Mouse (Mus musculus) urinary bladder, adult 2 months (tissue): Measurements from ENCODE around the gene Sipa1l2. TPM values are rescaled to one million over a fixed set of nuclear protein-coding genes. Genes with fewer than 3 reads are reported as not detected.
A peak's percentile ranks its signal among the peaks of the same experiment; 100 is the strongest.

ENCODE experiments used
- DNase-seq: peaks from one replicate; pipeline ENCODE4 v3.0.0; 2022; ENCODE audit warnings: low spot score
- polyA plus RNA-seq: library from polyadenylated mRNA; depleted of rRNA; stranded (reverse); fragments of >200 nt; gene quantifications from 2 replicates; pipeline ENCODE4 v1.2.3, GENCODE M21; 2012

The Sipa1l2 gene
- polyA plus RNA-seq, 1 experiment, result 16.7 TPM

DNA sequence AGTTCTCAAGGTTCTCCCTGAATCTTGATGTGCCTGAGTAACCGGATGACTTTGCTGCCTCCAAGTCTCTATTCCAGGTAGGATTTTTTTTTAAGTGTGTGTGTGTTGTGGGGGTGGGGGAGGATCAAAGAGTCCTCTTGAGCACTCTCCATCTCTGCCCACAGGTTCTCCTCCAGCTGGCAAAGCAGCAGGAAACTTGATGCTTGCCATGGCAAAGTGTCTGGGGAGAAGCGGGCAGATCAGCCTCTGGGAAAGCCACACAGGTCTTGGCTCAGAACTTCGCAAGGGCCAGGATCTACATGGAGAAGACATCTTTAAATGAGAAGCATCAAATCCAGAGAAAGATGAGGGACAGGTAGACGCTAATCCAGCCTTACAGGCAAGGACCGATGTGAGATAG, 10.8 kb upstream of the Sipa1l2 start:
- no peak for DNase-seq

DNA sequence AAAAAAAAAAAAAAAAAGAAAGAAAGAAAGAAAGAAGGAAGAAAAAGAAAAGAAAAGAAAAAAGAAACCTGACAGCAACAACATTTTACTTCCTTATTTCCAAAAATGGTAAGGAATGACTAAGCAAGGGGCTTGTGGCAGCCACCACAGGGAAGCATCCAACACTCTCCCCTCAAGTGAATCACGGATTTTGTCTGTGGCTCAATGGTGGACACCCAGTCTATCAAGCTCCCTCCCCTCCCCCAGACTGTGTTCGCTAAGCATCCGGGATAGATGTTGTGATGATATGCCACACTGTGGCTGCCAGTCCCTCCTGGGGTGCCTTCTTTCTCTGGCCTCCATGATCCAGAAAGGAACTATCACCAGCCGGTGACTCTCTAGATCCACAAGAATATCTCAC, 6.5 kb upstream of the Sipa1l2 start:
- no peak for DNase-seq

DNA sequence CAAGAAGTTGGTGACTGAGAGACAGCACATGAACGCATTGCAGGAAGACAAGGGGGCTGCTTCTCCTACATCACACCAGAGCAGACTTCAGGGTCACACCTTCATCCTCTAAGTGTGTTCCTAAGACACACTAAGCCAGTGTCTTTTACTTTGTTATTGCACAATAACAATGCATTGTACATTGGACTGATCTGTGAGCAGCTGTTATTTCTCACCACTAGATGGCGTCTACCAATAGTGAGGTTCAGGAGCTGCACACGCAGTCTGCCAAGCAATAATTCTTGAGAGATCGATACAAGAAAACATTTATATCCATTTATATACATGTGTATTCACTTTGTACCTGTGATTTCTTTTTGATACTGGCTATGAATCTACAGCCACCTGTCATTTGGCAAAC, 4.7 kb upstream of the Sipa1l2 start:
- DNase-seq, result no peak

DNA sequence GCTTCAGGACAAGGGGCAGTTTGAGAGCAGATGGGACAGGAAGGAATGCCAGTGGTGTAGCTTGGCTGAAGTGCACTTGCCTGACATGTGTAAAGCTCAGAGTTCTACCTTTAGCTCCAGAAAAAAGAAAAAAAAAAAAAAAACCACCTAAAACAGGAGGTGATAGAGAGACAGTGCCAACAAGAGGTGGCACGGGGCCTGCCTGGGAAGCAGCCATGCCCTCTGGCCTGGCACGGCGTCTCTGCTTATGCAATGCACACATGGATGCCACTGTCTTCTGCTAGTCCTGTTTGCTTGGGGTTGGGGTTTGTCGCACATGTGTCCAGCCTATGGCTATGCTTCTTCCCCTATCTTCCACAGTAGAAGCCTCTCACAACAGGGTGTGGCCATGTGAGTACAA, 2.6 kb upstream of the Sipa1l2 start:
- DNase-seq, result no peak

DNA sequence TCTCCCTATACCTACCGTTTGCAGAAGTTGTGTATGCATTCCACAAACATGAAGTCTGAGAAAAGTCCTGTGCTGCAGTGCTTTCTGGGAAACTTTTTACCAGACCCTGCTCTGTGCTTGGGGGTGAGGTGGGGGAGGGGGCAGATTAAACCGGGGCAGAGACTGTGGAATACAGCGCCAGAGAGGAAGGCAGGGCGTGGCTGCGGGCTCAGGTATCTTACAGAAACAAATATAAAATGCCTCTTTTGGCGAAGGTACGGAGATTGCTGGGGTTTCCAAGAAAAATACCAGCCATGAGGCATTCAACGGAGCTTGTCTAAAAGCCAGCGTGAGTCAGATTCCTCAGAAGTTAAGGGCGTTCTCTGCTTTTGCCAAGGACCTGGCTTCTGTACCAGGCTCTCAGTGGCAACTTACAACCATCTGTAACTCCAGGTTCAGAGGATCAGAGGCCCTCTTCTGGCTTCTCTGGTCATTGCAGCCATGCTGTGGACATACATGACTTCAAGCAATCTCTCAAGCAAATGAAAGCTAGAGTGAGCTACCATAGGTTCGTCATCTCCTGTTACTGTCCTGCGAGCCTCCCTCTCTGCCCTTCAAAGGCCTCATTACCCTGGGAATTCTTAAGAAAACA, 1.3 kb upstream of the Sipa1l2 start:
- no peak for DNase-seq

DNA sequence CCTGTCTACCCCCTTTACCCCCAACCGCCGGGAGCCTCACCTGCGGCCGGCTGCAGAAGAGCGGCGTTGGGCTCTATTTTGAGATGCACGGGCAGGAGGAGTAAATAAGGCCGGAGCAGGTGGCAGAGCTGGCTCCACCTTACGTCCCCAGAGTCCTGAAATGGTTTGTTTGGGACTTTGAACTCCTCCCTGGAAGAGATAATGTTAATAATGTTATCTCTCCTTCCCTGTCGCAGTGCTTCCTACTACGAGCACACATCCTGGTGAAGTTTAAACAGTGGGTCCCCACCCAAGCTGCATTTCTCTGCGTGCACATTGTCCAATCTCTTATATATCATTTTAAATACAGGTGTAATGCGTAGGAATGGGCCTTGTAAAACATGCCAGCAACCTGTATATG, 781 bp upstream of the Sipa1l2 start:
- DNase-seq, result no peak

DNA sequence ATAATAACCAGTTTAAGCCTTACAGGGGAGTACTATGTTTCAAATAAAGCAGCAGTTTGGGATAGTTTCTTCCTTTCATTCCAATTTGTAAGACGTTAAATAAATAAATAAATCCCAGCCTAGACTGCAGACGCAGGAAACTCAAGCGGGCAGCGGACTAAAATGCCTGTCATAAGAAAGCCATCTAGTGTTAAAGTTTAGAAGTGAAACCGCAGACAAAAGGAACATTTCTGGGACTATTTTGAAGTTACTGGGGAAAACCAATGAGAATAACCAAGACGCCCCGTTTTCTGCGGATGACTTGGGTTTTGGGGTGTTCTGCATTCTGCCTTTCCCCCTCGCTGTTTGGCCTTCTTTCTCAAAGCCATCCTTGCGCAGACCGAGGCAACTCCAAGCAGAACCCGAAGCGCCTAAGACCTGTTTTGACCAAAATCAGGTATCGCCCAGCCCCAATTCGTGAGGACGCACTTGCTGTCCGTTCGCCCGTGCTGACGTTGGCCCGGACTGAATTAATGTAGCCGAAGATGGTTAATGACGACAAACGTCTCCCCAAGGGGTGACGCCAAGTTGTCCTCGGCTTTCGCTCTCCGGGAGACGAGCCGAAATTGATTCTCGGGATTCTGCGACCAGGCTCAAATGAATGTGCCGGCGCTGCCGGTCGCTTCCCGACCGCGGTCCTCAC, 616 bp downstream of the Sipa1l2 start:
- no peak for DNase-seq

DNA sequence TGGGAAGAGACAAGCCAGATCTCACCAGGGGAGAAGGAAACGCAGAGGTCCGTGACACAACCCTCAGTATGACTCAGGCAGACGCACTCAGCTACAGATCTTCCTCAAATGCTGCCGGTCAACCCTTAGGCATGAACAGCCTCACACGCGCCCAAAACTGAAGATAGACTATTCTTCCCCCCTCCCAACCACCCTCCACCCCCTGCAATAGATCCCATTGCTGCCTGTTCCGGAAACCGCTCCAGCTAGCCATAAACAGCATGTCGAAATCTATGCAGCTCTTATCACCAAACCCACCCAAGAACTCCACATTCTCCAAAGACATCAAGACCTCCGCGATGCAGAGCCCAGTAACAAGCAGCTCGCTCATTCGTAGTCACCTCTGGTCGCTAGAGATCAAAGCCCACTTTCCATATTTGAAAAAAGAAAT, 1.2 kb downstream of the Sipa1l2 start:
- no peak for DNase-seq

DNA sequence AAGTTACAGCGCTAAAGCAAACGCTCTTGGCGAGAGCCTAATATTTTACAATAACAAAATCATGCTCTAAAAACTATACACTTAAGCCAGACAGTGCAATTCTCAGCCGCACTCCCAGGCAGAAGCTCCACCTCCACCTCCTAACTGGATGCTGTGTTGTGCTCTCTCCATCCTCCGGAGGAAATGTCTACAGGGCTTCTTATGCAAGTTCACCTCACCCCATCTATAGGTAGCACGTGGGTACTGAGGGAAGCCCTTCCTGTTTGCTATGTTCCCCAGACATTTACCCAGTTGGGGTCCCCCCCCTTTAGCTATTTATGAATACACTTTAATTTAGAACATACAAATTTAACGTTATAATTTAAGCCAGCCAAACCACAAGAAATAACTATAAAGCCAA, 2.0 kb downstream of the Sipa1l2 start:
- DNase-seq, result no peak

DNA sequence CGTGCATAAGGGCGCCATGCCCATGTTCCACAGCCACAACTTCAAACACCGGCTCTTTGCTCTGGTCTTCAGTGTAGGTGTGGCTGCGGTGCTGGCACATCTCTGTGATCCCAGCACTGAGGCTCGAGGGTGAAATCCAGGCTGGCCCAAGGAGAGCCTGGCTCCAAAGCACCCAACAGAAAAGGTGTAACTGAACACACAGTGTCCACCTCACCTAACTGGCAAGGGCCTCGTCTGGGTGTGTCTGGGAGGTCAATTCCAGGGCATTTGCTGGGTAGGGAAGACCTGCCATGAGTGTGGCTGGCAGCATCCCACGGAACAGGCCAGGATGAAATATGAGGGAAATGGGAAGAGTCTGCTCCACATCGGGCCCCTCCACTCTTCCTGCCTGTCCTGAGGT, 6.7 kb downstream of the Sipa1l2 start:
- no peak for DNase-seq

DNA sequence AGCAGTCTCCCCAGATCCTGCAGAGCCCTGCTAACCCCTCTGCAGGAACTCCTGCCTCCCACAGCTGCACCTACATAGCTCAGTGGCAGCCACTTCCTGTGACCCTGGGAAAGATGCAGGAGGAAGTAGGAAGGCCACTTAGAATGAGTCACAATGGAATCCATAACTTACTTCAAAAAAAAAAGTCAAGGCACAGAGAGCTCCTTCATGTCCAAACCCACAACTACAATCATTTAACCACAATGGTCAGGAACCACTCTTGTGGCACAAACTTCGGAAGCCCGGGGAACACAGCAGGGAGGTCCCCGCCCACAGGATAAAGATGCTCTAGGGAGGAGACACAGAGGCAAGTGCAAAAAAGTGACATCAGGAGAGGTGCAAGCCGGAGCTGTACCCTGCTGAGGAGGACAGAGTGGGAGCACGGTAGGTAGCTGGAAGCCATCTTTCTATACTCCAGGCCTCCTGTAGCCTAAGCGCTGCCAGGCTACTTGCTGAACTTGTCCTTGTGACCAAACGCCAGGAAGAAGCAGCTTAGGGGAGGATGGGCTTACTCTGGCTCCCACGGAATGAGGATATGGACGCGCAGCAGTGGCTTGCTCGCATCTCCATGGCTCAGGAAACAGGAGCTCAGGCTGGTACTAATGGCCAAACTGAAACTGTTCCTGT, 8.7 kb downstream of the Sipa1l2 start:
- no peak for DNase-seq

DNA sequence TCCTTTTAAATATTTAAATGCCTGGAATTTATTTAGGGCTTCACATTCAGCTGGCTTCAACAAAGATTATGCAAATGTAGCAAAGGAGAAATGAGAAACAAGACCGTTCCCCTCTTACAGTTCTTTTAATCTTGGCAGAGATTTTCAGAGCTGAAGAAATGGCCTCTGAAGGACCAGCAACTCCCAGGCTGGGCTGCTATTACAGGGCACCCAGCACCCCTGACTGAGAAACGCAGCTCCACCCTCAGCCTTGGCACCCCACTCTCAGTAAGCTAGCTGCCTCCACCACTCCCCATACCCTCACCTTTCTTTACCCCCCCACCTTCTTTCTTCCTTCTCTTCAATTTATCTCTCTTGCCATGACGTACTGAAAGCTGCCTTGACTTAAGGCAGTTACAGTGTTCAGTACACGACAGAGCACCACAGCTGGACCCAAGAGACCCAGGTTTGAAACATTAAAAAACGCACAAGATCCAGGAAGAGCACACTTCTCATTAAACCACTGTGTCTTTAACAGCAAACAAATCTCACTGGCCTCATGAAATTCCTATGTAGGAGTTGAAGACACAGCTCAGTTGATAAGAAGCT, 10.4 kb downstream of the Sipa1l2 start:
- no peak for DNase-seq

DNA sequence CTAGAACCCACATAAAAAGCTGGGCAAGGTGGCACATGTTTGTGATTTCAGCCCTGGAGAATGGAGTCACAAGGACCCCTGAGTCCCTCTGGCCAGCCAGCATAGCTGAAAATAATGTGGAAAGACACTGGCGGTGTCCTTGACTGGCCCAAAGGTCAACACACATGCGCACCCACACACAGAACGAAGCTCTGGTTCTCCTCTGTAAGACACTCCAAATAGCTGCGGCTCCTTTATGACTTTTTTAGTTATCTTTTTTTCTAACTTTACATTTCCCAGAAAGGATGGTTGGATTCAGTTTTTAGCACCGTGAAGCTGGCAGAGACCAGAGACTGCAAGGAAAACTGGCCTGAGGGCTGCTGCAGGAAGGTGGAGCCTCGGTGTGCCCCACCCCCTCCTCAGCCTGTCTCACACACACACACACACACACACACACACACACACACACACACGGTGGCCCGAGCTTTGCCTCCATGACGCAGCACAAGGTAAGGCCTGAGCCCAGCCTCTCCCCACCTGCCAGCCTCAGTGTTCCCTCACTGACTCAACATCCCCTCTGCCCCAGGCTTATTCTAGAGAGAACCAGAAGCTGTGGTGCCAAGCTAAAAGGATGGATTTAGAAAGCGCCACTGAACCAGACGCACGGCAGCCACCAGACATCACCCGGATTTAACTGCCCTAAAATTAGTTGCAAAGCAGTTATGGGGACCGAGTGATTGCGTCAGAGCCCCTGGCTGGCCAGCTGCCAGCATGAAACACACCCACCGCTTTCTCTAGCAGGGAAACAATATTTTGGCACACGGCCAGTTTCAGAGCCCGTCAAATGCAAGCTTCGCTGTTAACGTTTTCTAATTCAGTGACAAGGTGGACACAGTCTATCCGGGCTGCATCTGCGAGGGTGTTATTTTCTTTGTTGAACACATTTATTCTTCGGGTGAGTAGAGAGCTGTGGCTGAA, 11.2 kb downstream of the Sipa1l2 start:
- DNase-seq, result peak; percentile 59

DNA sequence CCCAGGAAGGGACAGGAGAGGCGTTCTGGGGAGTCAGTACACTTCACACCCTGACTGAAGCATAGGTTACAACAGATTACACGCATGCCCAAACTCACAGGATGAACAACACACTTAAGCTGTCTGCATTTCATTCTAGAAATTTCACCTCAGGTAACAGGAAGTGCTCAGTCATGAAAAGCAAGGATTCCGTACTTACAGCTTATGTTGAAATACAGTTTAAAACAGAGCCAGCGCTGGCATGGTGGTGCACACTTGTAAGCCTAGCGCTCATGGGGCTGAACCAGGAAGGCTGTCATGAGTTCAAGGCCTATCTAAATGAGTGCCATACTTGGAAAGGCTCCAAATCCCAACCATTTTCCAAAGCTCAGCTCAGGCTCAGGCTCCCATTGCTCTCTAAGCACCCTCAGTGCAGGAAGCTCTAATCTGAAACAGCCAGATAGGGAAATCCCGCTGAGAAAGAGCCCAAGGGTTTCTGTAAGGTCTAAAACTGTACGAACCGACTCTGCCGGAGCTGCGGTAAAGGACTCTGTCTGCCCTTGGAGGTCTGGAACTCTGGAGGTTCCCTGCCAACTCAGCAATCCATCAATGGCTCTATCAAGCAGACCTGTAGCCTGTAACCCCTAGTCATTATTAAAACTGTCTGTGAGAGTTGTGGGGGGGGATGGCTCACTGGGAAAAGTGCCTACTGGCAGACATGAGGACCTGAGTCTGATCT, 12.1 kb downstream of the Sipa1l2 start:
- no peak for DNase-seq

DNA sequence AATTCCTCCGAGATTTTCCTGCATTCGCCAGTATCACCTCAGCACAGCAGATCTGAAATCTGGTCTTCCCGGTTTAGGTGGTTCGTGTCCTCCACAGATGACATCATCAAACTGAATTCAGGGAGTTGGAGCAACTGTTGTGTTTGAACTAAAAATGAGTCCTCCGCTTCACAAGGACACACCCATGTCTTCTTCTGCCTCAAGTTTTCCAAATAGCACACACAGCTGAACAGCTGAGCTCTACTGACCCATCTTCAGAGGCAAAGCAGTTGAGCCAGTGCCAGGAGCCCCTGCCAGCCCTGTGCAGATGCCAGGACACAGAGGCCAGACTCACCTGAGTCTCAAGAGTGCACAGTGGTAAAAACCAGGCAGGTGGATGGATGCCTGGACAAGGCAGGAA, 12.9 kb downstream of the Sipa1l2 start:
- no peak for DNase-seq

DNA sequence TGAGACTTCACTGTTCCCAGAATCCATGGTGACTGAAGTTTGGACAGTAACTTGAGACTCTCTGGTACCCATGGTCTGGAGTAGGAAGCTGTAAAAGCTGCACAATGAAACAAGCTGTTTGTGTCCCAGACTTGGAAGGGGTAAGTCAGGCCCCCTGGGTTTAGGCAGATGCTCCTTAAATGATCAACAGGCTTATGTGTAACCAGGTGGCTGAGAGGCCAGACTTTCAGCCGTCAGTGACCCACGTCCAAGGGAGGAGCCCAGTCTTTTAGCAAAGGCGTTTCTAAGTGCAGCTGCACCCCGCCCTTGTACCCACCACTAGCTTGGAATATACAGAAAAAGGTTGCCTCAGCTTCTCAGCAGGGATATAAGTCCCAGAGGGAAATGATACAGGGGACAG, 19.0 kb downstream of the Sipa1l2 start:
- DNase-seq, result no peak

DNA sequence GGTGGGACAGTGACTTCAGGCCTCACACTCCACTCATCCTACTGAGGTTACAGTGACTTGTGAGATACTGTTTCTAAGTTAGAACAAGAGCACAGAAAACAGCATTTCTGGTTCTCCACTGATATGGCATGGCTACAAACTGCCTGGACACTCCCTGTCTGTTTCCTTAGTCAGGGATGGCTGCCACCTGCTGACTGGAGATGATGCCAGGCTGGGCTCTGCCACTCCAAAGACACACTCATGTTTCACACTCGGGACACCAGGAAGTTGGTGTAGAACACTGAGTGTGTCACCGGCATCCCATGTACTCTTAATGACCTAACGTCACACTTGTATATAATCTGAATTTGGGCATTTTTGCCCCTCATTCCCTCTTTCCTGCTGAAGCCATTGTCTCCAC, 22.3 kb downstream of the Sipa1l2 start:
- no peak for DNase-seq

DNA sequence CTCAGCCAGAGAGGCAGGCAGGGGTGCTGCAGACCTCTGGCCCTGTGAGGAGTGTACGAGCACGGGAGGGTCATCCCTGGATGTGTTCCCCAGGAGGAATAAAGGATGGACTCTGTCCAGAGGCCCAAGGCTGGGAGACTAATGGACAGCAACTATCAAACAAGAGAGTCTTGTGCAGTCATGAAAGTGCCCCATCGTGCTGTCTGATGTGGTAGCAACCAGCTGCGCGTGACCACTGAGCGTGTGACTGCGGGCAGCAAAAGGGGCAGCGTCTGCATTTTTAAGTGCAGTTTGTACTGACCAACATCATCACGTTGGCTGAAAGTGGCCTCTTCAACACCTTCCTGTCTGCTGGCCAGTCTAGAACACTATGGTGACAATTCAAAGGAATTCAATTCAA, 23.7 kb downstream of the Sipa1l2 start:
- DNase-seq, result no peak

DNA sequence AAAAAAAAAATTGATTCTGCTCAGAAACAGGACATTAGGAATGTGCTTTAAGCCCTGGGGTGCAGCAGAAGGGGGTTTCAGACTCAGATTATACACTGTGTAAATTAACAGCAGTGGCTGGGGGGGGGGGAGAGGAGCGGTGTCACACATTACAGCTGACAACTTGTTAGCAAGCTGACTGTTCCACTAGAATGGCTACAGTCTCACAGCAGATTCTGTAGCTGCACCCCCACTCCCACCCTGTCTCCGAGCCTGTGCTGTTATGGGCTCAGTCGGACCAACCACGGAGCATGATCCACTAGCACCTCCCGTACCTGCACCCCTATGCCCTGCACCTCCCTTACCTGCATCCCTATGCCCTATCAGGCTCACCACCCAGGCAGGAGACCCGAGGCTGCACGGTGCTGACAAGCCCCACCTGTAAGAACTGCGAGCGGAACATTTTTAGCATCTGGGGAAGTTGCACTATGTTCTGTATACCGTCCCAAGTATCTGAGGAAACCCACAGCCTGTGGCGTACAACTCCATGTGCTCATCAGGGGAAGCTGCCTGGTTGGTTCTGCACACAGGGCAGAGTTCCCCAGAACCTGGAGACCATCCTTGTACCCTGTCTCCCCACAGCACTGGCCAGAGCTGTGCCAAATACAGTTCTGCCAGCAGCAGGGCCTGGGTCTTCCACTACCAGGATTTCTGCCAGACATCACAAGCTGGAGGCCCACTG, 26.6 kb downstream of the Sipa1l2 start:
- DNase-seq, result no peak
